Mouse (Mus musculus) bone marrow, adult 2 months (tissue): ENCODE data around the gene Mamdc2.

ENCODE experiments used
- CTCF ChIP-seq: fragments of 200-500 bp; IDR thresholded peaks from 2 replicates; pipeline ENCODE4 v1.5.1; 2011; ENCODE audit warnings: low read length, control low read depth; ENCODE audit not compliant: control insufficient read depth, insufficient read depth
- POLR2A ChIP-seq: fragments of 200-500 bp; IDR thresholded peaks from 2 replicates; pipeline ENCODE4 v1.6.1; 2011; ENCODE audit warnings: low read depth, mild to moderate bottlenecking, control low read depth, low read length, borderline replicate concordance; ENCODE audit not compliant: control insufficient read depth

DNA sequence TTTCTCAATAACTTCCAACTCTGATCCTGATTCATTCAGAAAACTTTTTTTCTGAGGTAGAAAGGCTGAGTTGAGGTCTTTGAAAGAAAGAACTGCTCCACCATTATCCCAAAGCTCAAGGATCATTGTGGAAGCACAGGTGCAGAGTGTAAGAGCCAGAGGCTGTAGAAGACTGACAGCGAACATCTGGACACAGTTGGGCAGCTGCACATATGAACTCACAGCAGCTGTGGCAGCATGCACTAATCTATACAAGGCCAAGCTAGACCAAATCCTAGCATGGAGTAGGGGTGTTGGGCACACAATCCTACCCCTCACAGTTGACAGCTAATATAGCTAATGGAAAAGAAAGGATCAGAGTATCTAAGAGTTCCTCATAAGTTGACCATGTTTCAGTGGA is 115.4 kb downstream of the Mamdc2 start:
- TF ChIP-seq CTCF = no peak
- no peak for TF ChIP-seq POLR2A
